Mouse (Mus musculus) ES-Bruce4 (cell line): Measurements from ENCODE around the gene Atg16l2.

Experiments
- CTCF ChIP-seq: IDR thresholded peaks from one replicate; pipeline ENCODE4 v1.8.1; 2011; ENCODE audit warnings: low read depth, low read length
- POLR2A ChIP-seq: IDR thresholded peaks from one replicate; pipeline ENCODE4 v1.8.1; 2011; ENCODE audit warnings: low read length; ENCODE audit not compliant: insufficient read depth

GRCm38 (mm10) chr7:101295438-101295837, 6.6 kb downstream of the Atg16l2 start:
- TF ChIP-seq POLR2A (no peak), CTCF (no peak)
